Mouse (Mus musculus): ENCODE data around the gene Morn3. TPM values are rescaled to one million over a fixed set of nuclear protein-coding genes. Genes with fewer than 3 reads are reported as not detected.

Gene Morn3
- polyA plus RNA-seq, 1 experiment from 2014 or later, result not detected

GRCm38 (mm10) chr5:123020426-123020825, 26.4 kb downstream of the Morn3 start:
- WGBS, result 89% methylated on average over 5 of the region's 5 CpGs
- ATAC-seq (ENCODE audit: extremely low read depth, insufficient number of reproducible peaks, low FRiP score, low TSS enrichment), result no peak
- peaks cover 60% of the 10 kb centered on the region for H3K4me1 ChIP-seq
- no peak overlapping the region for H3K4me2 ChIP-seq
- H3K9ac ChIP-seq, result no peak overlapping the region
- H3K4me3 ChIP-seq, result no peak overlapping the region
- H3K36me3 ChIP-seq, result 0 out of 2 replicates have a peak, but pooled peaks cover 18% of the 10 kb centered on the region
- H3K27me3 ChIP-seq (replicated peaks), result no peaks in the 10 kb centered on the region
- peak overlapping the region; percentile 89 for H3K27ac ChIP-seq (replicated peaks)
- no peaks in the 10 kb centered on the region for H3K9me3 ChIP-seq

- H3K36me3 ChIP-seq, result 0 out of 2 replicates have a peak, but pooled peaks cover 15% of the 10 kb centered on the region
- H3K4me1 ChIP-seq, result peaks cover 59% of the 10 kb centered on the region
- H3K27ac ChIP-seq (replicated peaks), result peak overlapping the region; percentile 89
- no peak for ATAC-seq (ENCODE audit: extremely low read depth, insufficient number of reproducible peaks, low FRiP score, low TSS enrichment)
- H3K4me2 ChIP-seq, result peak overlapping the region; percentile 46
- H3K9ac ChIP-seq, result peak overlapping the region; percentile 72
- H3K27me3 ChIP-seq (replicated peaks), result no peaks in the 10 kb centered on the region
- no peaks in the 10 kb centered on the region for H3K9me3 ChIP-seq
- H3K4me3 ChIP-seq, result no peak overlapping the region; the same call in 1 of the 2 replicates
- 39% methylated on average over 10 of the region's 10 CpGs for WGBS
Measured at GRCm38 (mm10) chr5:123019336-123020016, 27.3 kb downstream of the Morn3 start.

DNA sequence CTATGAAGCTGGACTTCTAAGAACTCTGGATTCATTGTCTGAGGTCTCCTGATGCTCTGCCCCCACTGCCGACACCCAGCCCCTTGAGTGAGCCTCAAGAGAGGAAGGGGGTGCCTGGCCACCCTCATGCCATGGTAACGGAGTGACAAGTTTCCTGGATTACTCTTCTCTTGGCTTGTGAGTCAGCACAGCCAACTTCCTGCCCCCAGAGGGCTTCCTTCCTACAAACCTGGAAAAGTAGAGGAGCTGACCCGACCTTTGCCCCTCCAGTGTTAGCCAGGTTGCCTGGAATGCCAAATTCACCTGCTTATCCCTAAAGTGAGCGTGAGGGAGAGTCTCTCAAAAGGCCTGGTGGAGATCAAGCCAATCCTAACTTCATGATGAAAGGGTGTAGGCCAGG, 29.3 kb downstream of the Morn3 start:
- Histone ChIP-seq H3K9me3 (no peaks in the 10 kb centered on the region), H3K4me3 (no peak overlapping the region), H3K36me3 (0 out of 2 replicates have a peak, but pooled peaks cover 15% of the 10 kb centered on the region), H3K27ac (replicated peaks) (no peak overlapping the region), H3K4me1 (peaks cover 60% of the 10 kb centered on the region), H3K9ac (no peak overlapping the region), H3K27me3 (replicated peaks) (no peaks in the 10 kb centered on the region), H3K4me2 (peak overlapping the region; percentile 76)
- 71% methylated on average over 4 of the region's 4 CpGs for WGBS
- no peak for ATAC-seq (ENCODE audit: extremely low read depth, insufficient number of reproducible peaks, low FRiP score, low TSS enrichment)

DNA sequence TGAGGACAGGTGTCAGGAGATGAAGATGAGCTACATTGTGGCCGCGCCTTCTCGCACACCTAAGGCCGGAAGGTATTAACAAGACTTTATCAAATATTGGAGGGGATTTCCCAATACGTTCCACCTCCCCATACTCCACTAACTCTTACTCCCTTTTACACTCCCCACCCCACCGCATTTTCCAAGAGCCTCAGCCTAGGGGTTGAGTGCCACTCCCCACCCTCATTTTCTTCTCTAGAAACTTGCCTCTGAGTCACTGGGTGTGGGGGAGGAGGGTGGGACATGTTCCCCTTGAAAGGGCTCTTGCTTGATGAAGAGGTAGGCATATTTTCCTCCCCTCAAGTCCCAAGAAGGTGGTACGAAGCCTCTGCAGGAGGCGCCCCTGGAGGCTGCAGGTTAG, 30.9 kb downstream of the Morn3 start:
- Histone ChIP-seq H3K4me2 (peak overlapping the region; percentile 76), H3K4me1 (peaks cover 60% of the 10 kb centered on the region), H3K4me3 (peak overlapping the region; percentile 75), H3K36me3 (0 out of 2 replicates have a peak, but pooled peaks cover 15% of the 10 kb centered on the region), H3K9ac (peak overlapping the region; percentile 88), H3K27me3 (replicated peaks) (no peaks in the 10 kb centered on the region), H3K27ac (replicated peaks) (peak overlapping the region; percentile 95), H3K9me3 (no peaks in the 10 kb centered on the region)
- ATAC-seq (ENCODE audit: extremely low read depth, insufficient number of reproducible peaks, low FRiP score, low TSS enrichment), result no peak
- 17% methylated on average over 8 of the region's 8 CpGs for WGBS

DNA sequence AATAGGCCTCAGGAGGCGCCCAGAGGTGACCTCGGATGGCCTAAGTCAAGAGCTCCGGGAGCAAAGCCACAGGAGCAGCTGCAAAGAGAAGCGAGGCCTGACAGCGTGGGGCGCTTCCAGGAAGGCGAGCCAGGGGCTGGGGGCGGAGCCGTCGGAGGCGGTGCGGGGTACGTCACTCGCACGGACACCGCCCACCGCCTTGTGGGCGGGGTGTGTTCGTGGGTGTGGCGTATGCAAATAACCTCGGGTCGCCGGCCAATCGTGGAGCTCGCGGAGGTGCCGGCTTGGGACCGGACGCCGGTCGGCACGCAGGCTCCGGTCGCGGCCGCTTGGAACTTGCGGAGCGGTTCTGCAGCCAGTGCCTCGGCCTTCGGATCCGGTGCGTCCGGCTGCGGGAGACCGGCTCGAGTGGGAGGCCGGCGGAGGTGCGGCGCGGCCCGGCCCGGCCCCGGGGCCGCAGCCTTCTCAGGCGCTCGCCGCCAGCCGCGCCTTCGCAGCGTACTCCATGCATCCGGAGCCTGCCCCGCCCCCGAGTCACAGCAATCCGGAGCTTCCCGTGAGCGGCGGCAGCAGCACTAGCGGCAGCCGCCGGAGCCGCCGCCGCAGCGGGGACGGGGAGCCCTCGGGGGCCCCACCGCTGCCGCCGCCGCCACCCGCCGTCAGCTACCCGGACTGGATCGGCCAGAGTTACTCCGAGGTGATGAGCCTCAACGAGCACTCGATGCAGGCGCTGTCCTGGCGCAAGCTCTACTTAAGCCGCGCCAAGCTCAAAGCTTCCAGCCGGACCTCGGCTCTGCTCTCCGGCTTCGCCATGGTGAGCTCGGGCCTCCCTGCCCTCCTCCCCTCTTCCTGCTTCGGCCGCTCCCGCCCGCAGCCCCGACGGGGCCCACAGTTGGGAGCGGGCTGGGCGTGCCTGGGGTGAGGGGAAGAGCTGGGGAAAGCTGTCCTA, 31.8 kb downstream of the Morn3 start, which contains the start of gene Orai1:
Gene Orai1, plus strand, starts transcription at position 322 of the 949 bp plus-strand sequence.
- Histone ChIP-seq H3K4me1 (peaks cover 59% of the 10 kb centered on the region), H3K9me3 (no peaks in the 10 kb centered on the region), H3K27me3 (replicated peaks) (no peaks in the 10 kb centered on the region), H3K4me3 (peak within 1 kb of the TSS; percentile 75), H3K27ac (replicated peaks) (peak within 1 kb of the TSS; percentile 95), H3K9ac (peak within 1 kb of the TSS; percentile 88), H3K4me2 (peak within 1 kb of the TSS; percentile 76), H3K36me3 (0 out of 2 replicates have a peak, but pooled peaks cover 15% of the 10 kb centered on the region)
- WGBS, result under 1% methylated on average over 106 of the region's 106 CpGs
- ATAC-seq (ENCODE audit: extremely low read depth, insufficient number of reproducible peaks, low FRiP score, low TSS enrichment), result peak; percentile 90

GRCm38 (mm10) chr5:123013599-123014315, 33.1 kb downstream of the Morn3 start:
- WGBS, result 52% methylated on average over 9 of the region's 9 CpGs
- no peaks in the 10 kb centered on the region for H3K27me3 ChIP-seq (replicated peaks)
- peaks cover 58% of the 10 kb centered on the region for H3K4me1 ChIP-seq
- no peak overlapping the region for H3K9ac ChIP-seq
- H3K27ac ChIP-seq (replicated peaks), result no peak overlapping the region
- no peak for ATAC-seq (ENCODE audit: extremely low read depth, insufficient number of reproducible peaks, low FRiP score, low TSS enrichment)
- no peaks in the 10 kb centered on the region for H3K9me3 ChIP-seq
- no peak overlapping the region for H3K4me2 ChIP-seq
- H3K36me3 ChIP-seq, result 0 out of 2 replicates have a peak, but pooled peaks cover 15% of the 10 kb centered on the region
- no peak overlapping the region for H3K4me3 ChIP-seq

GRCm38 (mm10) chr5:123011705-123012104, 35.1 kb downstream of the Morn3 start:
- H3K9ac ChIP-seq, result no peak overlapping the region
- peaks cover 37% of the 10 kb centered on the region for H3K4me1 ChIP-seq
- H3K27me3 ChIP-seq (replicated peaks), result no peaks in the 10 kb centered on the region
- whole genome bisulfite sequencing, result 87% methylated on average over 9 of the region's 9 CpGs
- H3K9me3 ChIP-seq, result no peaks in the 10 kb centered on the region
- H3K4me3 ChIP-seq, result no peak overlapping the region
- no peak overlapping the region for H3K27ac ChIP-seq (replicated peaks)
- no peak for ATAC-seq (ENCODE audit: extremely low read depth, insufficient number of reproducible peaks, low FRiP score, low TSS enrichment)
- H3K4me2 ChIP-seq, result no peak overlapping the region
- no peaks in the 10 kb centered on the region for H3K36me3 ChIP-seq

DNA sequence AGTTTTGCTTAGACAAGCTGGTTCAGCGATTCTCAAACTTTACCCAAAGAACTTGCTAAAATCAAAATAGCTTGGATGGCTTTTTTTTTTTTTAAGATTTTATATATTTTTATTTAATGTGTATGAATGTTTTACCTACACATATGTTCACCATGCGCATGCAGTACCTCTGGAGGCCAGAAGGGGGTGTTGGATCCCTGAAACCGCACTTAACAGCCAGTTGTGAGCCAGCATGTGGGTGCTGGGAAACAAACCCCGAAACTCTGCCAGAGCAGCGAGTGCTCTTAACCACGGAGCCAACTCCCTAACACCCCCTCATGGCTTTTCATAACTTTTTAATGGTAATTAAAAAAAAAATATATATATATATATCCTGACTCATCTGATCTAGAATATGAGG, 36.0 kb downstream of the Morn3 start:
- no peak for ATAC-seq (ENCODE audit: extremely low read depth, insufficient number of reproducible peaks, low FRiP score, low TSS enrichment)
- no peaks in the 10 kb centered on the region for H3K9me3 ChIP-seq

DNA sequence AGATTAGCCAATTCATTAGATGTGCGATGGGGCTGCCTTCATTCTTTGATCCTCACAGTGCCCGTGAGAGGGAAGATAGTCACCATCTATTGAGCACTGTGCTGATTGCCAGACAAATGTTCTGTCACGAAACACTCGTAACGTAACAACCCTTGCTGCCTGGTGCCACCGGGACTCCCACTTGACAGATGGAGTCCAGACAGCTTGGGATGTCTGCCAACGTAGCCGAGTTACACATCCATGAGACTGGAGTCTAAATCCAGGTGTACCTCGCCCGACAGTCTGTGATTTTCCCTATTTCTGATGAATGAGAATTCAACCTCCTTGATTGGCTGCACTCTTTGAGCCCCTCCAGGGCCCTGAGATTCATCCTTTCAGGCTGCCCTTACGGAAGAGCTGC, 36.9 kb downstream of the Morn3 start:
- Histone ChIP-seq H3K9me3 (no peaks in the 10 kb centered on the region), H3K9ac (peak overlapping the region; percentile 21; the same call in 1 of the 2 replicates)

More for the DNA sequence above, 36.0 kb downstream of the Morn3 start:
- H3K4me1 ChIP-seq, result peaks cover 31% of the 10 kb centered on the region
- WGBS, result 89% methylated on average over 6 of the region's 6 CpGs
- no peak overlapping the region for H3K4me3 ChIP-seq
- H3K27me3 ChIP-seq (replicated peaks), result no peaks in the 10 kb centered on the region
- H3K9ac ChIP-seq, result no peak overlapping the region
- no peak overlapping the region for H3K27ac ChIP-seq (replicated peaks)
- no peak overlapping the region for H3K4me2 ChIP-seq
- no peaks in the 10 kb centered on the region for H3K36me3 ChIP-seq

DNA sequence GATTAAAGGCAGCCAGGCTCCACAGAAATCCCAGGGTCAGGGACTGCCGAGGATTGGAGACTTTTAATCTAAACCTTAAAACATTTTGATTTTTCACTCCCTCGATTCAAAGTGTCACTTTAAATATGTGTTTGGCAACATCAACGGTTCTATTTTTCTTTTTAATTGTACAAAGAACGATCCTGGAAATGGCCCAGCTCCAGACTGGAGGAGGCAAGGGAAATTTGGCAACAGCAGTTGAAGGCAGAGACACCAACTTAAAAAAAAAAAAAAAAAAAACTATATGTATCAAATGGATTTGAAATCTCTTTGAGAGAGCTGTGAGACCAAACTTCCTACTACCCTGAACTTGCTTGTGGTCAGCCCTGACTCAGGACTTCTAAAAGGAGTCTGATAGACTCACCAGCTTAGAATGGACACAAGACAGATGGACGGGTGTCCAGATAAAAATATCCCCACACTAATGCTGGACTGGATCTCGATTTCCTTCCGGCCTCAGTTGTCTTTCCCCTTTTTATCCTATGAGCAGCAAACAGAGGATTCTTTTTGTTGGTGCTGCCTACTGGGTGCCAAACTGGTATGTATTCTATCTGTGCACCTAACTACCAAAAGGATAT, 37.8 kb downstream of the Morn3 start:
- H3K9me3 ChIP-seq, result no peaks in the 10 kb centered on the region
- H3K27me3 ChIP-seq (replicated peaks), result 0 out of 2 replicates have a peak, but pooled peaks cover 3% of the 10 kb centered on the region
- no peak overlapping the region for H3K9ac ChIP-seq
- WGBS, result 59% methylated on average over 7 of the region's 7 CpGs
- H3K27ac ChIP-seq (replicated peaks), result no peak overlapping the region
- H3K36me3 ChIP-seq, result no peaks in the 10 kb centered on the region
- no peak for ATAC-seq (ENCODE audit: extremely low read depth, insufficient number of reproducible peaks, low FRiP score, low TSS enrichment)
- no peak overlapping the region for H3K4me3 ChIP-seq
- H3K4me2 ChIP-seq, result no peak overlapping the region
- H3K4me1 ChIP-seq, result peaks cover 24% of the 10 kb centered on the region

More for the DNA sequence above, 36.9 kb downstream of the Morn3 start:
- H3K4me2 ChIP-seq, result peak overlapping the region; percentile 19; the same call in 1 of the 2 replicates
- WGBS, result 35% methylated on average over 11 of the region's 11 CpGs
- H3K36me3 ChIP-seq, result no peaks in the 10 kb centered on the region
- H3K4me1 ChIP-seq, result peaks cover 30% of the 10 kb centered on the region
- no peak for ATAC-seq (ENCODE audit: extremely low read depth, insufficient number of reproducible peaks, low FRiP score, low TSS enrichment)
- no peak overlapping the region for H3K4me3 ChIP-seq
- no peak overlapping the region for H3K27ac ChIP-seq (replicated peaks)
- H3K27me3 ChIP-seq (replicated peaks), result 0 out of 2 replicates have a peak, but pooled peaks cover 3% of the 10 kb centered on the region

All from heart, embryonic 13.5 days (tissue).